Mouse (Mus musculus) E14TG2a.4 (cell line): Measurements from ENCODE around the gene Fam155a.

Source experiments
- CTCF ChIP-seq: conservative IDR thresholded peaks from 2 replicates; pipeline ENCODE4 v1.5.1; 2014; ENCODE audit warnings: low read length
- NANOG ChIP-seq: IDR thresholded peaks from 2 replicates; pipeline ENCODE4 v1.6.1; 2014; ENCODE audit warnings: borderline replicate concordance, low read length, mixed read lengths
- POU5F1 ChIP-seq: IDR thresholded peaks from 2 replicates; pipeline ENCODE4 v1.6.1; 2014; ENCODE audit warnings: low read length, borderline replicate concordance

GRCm38 (mm10) chr8:9654826-9655225 is 116.1 kb downstream of the Fam155a start:
- TF ChIP-seq CTCF (no peak), POU5F1 (no peak), NANOG (no peak)
